Mouse (Mus musculus) mouse embryonic stem cell (cell line): ENCODE results near the gene Psg19.

ENCODE experiments used
- in situ Hi-C, 2 experiments: fragments of 300-500 bp; cut with MboI; formaldehyde crosslinking; loops; 1 replicate in 1 of 2; 3 replicates in 1 of 2; pipeline ENCODE4 v1.14.3; 2019 to 2020; ENCODE audit warnings: low sequenced_read_pairs in 2 of 2, low pct_unique_long_range_greater_than_20kb in 1 of 2, mixed read lengths in 1 of 2; ENCODE audit not compliant: unreplicated experiment in 1 of 2

Gene Psg19

DNA sequence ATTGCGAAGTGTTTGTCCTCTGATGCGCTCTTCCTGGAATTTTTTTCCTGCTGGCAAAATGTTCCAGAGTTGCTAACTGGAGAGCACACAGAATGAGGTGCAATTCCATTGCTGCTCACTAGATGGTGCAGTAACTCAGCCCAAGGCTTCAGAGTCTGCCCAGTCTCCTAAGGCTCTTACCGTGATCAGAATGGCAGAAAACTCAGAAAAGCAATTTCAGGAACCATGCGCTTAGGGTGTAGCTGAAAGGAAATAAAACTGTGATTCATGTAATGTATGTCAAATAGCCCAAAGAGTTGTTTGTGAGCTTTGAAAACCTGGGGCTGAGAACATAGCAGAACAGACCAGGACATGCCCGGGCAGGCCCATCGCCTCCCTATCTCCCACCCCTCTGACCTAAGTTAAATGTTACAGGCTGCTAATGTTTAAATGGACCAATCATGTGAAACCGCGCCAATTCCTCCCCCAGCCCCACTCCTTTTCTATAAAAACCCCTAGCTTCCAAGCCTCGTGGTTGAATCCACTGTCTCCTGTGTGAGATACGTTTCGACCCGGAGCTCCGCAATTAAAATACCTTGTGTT lies 48.3 kb downstream of the Psg19 start:
- in situ Hi-C loops: loop anchor here in 1 of 2 experiments (10.0 kb wide), 1 partner anchor 125 kb away; the partner anchor contains the start of gene Pglyrp1

DNA sequence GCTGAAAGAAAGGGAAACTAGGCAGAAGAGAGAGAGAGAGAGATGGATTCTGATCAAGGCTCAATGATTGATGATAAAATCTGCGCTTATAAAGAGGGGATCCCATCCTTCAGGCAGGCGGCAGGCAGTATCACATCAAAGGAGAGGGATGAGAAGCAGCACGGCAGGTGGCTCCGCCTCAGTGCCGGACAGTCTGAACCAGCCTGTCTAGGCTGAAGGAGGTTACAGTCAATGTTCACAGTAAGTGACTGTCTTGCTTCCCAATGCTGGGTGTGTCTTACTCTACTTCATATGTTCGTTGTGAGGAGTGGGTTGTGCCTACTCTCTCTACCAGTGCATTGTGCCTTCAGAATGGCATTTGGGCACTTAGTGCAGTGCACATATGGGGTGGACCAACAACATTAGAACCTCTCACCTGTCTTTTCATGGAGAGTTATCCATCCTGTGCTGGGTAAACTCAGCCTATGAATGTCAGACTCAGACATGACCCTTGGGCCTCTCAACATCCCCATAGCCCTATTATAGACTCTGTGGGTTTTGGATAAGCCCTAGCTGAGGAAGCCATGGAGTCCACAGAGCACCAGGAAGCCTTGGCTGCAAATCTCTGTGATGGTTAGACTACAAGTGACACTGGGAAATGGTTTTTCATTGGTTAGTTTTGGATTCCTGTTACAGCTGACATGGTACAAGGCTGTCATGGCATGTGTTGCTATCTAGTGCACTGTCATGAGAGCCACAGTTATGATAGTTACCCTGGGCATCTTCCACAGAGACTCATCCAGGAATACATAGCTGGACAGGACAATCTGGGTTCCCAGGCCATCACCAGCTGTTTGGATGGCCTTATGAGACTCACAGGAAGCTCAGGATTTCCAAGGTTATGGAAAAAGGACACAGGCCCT lies 49.1 kb downstream of the Psg19 start:
- in situ Hi-C loops: loop anchor here in 1 of 2 experiments (10.0 kb wide), 1 partner anchor 126 kb away; the partner anchor contains the start of gene Pglyrp1

DNA sequence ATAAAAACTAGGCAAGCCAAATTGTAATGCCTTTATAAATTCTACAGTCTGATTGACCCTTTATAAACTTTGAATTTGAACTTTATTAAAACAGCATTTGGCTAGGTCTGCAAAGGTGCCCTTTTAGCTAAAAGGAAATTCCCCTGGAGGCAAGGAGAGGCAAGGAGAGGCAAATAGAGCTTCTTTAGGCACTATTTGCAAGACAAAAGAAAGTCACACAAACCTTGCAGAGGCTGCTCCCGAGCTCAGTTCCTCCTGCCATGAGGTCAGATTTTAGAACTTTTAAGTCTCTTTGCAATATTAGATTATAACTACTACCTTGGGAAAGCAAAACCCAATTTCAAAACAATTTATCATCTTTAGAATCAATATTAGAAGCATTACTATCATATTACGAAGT lies 50.9 kb downstream of the Psg19 start:
- in situ Hi-C loops: loop anchor here in 1 of 2 experiments (10.0 kb wide), 1 partner anchor 127 kb away; the partner anchor contains the start of gene Pglyrp1

DNA sequence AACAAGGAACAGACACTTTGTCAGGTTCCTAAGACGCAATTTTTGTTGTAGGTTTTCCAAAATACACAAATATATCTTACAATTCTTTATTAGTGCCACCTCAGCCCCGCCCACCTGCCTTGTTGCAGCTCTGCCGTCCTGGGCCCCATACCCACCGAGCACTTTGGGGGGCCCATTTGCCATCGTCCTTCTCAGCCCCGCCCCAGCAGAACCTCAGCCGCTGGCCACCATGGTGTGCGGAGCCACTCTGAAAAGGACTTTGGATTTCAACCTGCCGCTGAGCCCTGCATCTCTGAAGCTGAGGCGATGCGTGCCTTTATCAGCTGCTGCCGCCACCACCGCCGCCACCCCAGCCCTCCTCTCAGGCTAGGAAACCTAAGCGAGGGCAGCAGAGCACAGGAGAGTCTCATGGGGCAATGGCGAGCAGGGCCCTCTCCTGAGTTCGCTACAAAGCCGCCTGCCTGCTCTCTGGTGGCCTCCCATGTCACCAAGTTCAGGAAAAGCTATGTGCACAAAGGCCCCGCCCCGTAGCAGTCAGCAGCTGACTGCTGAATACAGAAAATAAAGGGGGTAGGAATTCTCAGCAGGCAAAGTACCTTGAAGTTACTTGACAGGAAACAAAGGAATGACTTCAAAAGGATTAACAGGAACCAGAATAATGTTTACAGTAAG lies 52.0 kb downstream of the Psg19 start:
- in situ Hi-C loops: loop anchor here in 1 of 2 experiments (10.0 kb wide), 1 partner anchor 128 kb away; the partner anchor contains the start of gene Pglyrp1
